Mouse (Mus musculus) myocyte (in vitro differentiated cells): ENCODE measurements around the gene Denr. TPM values are rescaled to one million over a fixed set of nuclear protein-coding genes. Genes with fewer than 3 reads are reported as not detected.
A peak's percentile ranks its signal among the peaks of the same experiment; 100 is the strongest.

Experiments
- H3K27me3 ChIP-seq: one replicate; pipeline ENCODE4 v1.6.1; 2011; ENCODE audit not compliant: control insufficient read depth, insufficient read depth, insufficient read length
- H3K36me3 ChIP-seq: one replicate; pipeline ENCODE4 v1.6.1; 2011; ENCODE audit not compliant: control insufficient read depth, insufficient read depth
- H3K4me2 ChIP-seq: one replicate; pipeline ENCODE4 v1.6.1; 2011; ENCODE audit warnings: low read depth, control low read depth
- H3K4me3 ChIP-seq: one replicate; pipeline ENCODE4 v1.5.1; 2011; ENCODE audit warnings: mild to moderate bottlenecking, control low read depth, moderate library complexity
- H3K79me2 ChIP-seq: one replicate; pipeline ENCODE4 v1.6.1; 2011; ENCODE audit not compliant: control insufficient read depth, insufficient read depth
- H3ac ChIP-seq: one replicate; pipeline ENCODE4 v1.6.1; 2011; ENCODE audit not compliant: control insufficient read depth, insufficient read length
- CEBPB ChIP-seq: IDR thresholded peaks from 2 replicates; pipeline ENCODE4 v1.6.1; 2011; ENCODE audit warnings: mild to moderate bottlenecking, moderate library complexity; ENCODE audit not compliant: poor library complexity, insufficient read depth, severe bottlenecking
- E2F4 ChIP-seq: IDR thresholded peaks from one replicate; pipeline ENCODE4 v1.6.1; 2011; ENCODE audit warnings: mild to moderate bottlenecking, control low read depth, moderate library complexity; ENCODE audit not compliant: insufficient read depth
- MAX ChIP-seq: IDR thresholded peaks from one replicate; pipeline ENCODE4 v1.6.1; 2011; ENCODE audit warnings: low read depth, mild to moderate bottlenecking, control low read depth
- MYOD1 ChIP-seq, 3 experiments: IDR thresholded peaks; one replicate each; pipeline ENCODE4 v1.6.1; 2011; ENCODE audit warnings: control low read depth in 2 of 3, low read depth in 2 of 3, mild to moderate bottlenecking in 2 of 3, moderate library complexity in 1 of 3; ENCODE audit not compliant: insufficient read length in 2 of 3, control insufficient read depth in 1 of 3
- MYOG ChIP-seq, 3 experiments: IDR thresholded peaks; one replicate each; pipeline ENCODE4 v1.6.1; 2011; ENCODE audit warnings: control low read depth in 2 of 3, low read depth in 2 of 3, mild to moderate bottlenecking in 2 of 3; ENCODE audit not compliant: insufficient read length in 2 of 3, control insufficient read depth in 1 of 3, insufficient read depth in 1 of 3
- POLR2A ChIP-seq: IDR thresholded peaks from one replicate; pipeline ENCODE4 v1.6.1; 2011; ENCODE audit warnings: low read depth, mild to moderate bottlenecking, control low read depth, moderate library complexity; ENCODE audit not compliant: insufficient read length
- POLR2AphosphoS2 ChIP-seq: IDR thresholded peaks from one replicate; pipeline ENCODE4 v1.6.1; 2011; ENCODE audit warnings: low read depth, control low read depth; ENCODE audit not compliant: insufficient read length
- REST ChIP-seq: IDR thresholded peaks from one replicate; pipeline ENCODE4 v1.6.1; 2011; ENCODE audit warnings: mild to moderate bottlenecking, control low read depth, moderate library complexity; ENCODE audit not compliant: insufficient read depth, insufficient read length
- SRF ChIP-seq: IDR thresholded peaks from one replicate; pipeline ENCODE4 v1.6.1; 2011; ENCODE audit warnings: low read depth; ENCODE audit not compliant: control insufficient read depth, insufficient read length
- TCF12 ChIP-seq: IDR thresholded peaks from one replicate; pipeline ENCODE4 v1.6.1; 2011; ENCODE audit warnings: mild to moderate bottlenecking, control low read depth; ENCODE audit not compliant: poor library complexity, insufficient read depth, severe bottlenecking
- TCF3 ChIP-seq: IDR thresholded peaks from one replicate; pipeline ENCODE4 v1.6.1; 2011; ENCODE audit warnings: low read depth, control low read depth; ENCODE audit not compliant: insufficient read length
- USF1 ChIP-seq: IDR thresholded peaks from one replicate; pipeline ENCODE4 v1.6.1; 2011; ENCODE audit warnings: low read depth, mild to moderate bottlenecking, control low read depth, moderate library complexity
- polyA plus RNA-seq: library from polyadenylated mRNA; unstranded; fragments of >200 nt; fragmentation: generic; extraction: Trizol; gene quantifications from one replicate; pipeline ENCODE4 v1.2.1, GENCODE M21; 2012; ENCODE audit warnings: missing spikeins

Denr gene
- polyA plus RNA-seq, 1 experiment: 38.0 TPM

DNA sequence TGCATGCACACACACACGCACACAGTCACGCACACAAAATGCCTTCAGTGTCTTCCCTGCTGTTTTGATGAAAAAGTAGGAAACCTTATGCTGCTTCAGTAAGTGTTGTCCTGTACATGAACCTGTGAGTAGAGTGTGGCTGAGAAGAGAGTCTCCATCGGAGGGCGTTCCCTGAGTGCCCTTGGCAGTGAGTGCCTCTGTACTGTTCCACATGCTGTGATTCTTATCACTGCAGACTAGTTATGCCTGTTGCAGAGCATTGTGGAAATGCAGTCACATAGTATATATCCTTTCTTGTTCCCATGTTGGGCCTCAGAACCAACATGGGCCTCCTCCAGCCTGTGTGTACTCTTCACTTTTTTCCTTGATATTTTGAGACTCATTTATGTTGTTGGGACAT, 57.2 kb downstream of the Denr start:
- TF ChIP-seq SRF: no peak
- TF ChIP-seq MAX: no peak
- no peak for TF ChIP-seq MYOG (IDR thresholded peaks at IDR 0.05; ENCODE audit: control insufficient read depth in 1 of 3, insufficient read depth in 1 of 3, insufficient read length in 2 of 3, low read depth in 2 of 3)
- TF ChIP-seq MYOD1 (IDR thresholded peaks at IDR 0.05; ENCODE audit: control insufficient read depth in 1 of 3, insufficient read length in 2 of 3, low read depth in 2 of 3): no peak
- no peak overlapping the region for H3K4me2 ChIP-seq
- H3ac ChIP-seq: no peak overlapping the region
- no peaks in the 10 kb centered on the region for H3K79me2 ChIP-seq
- no peak overlapping the region for H3K4me3 ChIP-seq
- no peaks in the 10 kb centered on the region for H3K27me3 ChIP-seq
- H3K36me3 ChIP-seq: no peaks in the 10 kb centered on the region

DNA sequence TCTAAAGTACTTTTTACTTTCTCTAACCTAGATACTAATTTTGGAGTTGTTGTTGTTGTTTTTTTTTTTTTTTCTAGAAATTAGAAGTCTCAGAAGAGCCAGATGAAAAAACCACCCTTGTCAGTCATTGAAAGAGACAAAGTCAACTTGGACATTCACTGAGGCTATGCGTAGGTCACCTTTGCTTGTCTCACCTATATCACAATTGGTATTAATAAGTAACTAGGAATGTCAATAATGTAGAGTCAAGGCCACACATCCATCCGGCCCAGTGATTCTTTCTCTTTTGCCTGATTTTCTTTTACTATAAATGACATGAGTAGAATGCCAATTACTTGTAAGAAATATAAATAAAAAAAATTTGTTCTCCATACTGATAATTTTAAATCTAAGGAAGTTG, 59.8 kb downstream of the Denr start:
- Histone ChIP-seq H3K4me3 (no peak overlapping the region), H3K4me2 (no peak overlapping the region), H3K27me3 (no peaks in the 10 kb centered on the region), H3K36me3 (no peaks in the 10 kb centered on the region), H3K79me2 (no peaks in the 10 kb centered on the region), H3ac (no peak overlapping the region)
- no peak for TF ChIP-seq MAX
- no peak for TF ChIP-seq SRF
- no peak for TF ChIP-seq TCF12
- TF ChIP-seq MYOD1 (IDR thresholded peaks at IDR 0.05; ENCODE audit: control insufficient read depth in 1 of 3, insufficient read length in 2 of 3, low read depth in 2 of 3): no peak
- TF ChIP-seq POLR2AphosphoS2: no peak
- TF ChIP-seq MYOG (IDR thresholded peaks at IDR 0.05; ENCODE audit: control insufficient read depth in 1 of 3, insufficient read depth in 1 of 3, insufficient read length in 2 of 3, low read depth in 2 of 3): no peak
- TF ChIP-seq TCF3: no peak
- TF ChIP-seq REST: no peak
- no peak for TF ChIP-seq CEBPB
- TF ChIP-seq E2F4: no peak

DNA sequence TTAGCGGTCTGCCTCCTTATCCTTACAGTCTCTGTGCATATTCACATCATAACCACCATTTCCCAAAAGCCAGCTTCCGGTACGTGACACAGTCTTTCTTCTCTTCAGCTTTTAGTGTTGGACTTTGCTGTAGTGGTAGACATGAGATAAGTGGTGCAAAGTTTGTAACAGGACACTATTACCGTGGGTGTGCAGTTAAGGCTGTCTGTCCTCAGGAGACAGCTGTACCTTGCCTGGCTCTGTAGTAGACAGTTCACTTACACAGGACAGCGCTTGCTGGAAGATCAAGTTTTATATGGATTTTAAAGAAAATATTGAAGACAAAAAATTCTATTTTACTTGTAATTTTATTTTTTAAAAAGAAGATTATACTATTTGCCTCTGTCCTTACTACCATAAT, 61.5 kb downstream of the Denr start:
- Histone ChIP-seq H3K4me3 (no peak overlapping the region), H3K4me2 (no peak overlapping the region), H3K36me3 (no peaks in the 10 kb centered on the region), H3ac (no peak overlapping the region), H3K79me2 (no peaks in the 10 kb centered on the region), H3K27me3 (no peaks in the 10 kb centered on the region)
- TF ChIP-seq E2F4 (no peak), REST (no peak), SRF (no peak), MYOD1 (IDR thresholded peaks at IDR 0.05; ENCODE audit: control insufficient read depth in 1 of 3, insufficient read length in 2 of 3, low read depth in 2 of 3) (peak in 2 of 3 experiments; percentile 70 to 89), MAX (no peak)

DNA sequence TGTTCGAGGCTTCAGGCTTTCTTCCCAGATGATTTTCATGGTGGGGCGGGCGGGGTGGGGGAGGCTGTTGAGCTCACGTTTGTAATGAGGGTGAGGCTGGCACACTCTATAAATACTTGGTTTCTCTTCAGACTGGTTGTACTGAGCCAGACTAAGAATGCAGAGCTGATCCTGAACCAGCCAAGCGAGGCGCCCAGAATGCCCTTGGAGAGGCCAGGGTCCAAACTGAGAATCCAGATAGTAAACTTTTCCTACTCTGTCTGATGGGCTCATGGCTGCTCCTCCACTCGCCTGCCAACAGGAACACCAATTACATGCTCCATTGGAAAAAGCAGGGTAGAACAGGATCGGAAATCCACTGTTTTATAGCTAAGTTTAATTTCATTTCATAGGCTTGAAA, 62.2 kb downstream of the Denr start:
- TF ChIP-seq REST (no peak), TCF3 (no peak), E2F4 (no peak), SRF (no peak), MAX (no peak), POLR2A (no peak), MYOD1 (IDR thresholded peaks at IDR 0.05; ENCODE audit: control insufficient read depth in 1 of 3, insufficient read length in 2 of 3, low read depth in 2 of 3) (no peak), TCF12 (no peak), CEBPB (no peak)

DNA sequence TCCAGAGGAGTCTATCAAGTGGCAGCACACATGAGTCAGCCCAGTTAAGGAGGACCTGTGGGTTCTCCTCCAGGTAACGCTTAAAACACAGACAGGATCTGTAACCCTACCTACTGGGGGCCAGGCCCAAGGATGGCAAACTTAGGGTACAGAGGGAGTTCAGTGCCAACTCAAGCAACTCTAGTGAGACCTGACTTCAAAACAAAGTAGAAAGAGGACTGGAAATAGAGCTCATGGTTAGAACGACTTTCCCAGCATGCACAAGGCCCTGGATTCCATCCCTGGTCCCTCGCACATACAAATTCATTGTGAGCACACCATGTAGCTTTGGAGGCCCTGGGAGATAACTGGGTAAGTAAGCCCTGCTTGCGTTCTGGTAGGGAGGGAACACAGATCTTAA, 63.6 kb downstream of the Denr start:
- Histone ChIP-seq H3K4me3 (no peak overlapping the region), H3K36me3 (no peaks in the 10 kb centered on the region), H3K27me3 (no peaks in the 10 kb centered on the region), H3K79me2 (no peaks in the 10 kb centered on the region), H3ac (no peak overlapping the region), H3K4me2 (no peak overlapping the region)
- TF ChIP-seq SRF (no peak), CEBPB (no peak), TCF3 (no peak), MAX (no peak), REST (no peak), POLR2AphosphoS2 (no peak), MYOG (IDR thresholded peaks at IDR 0.05; ENCODE audit: control insufficient read depth in 1 of 3, insufficient read depth in 1 of 3, insufficient read length in 2 of 3, low read depth in 2 of 3) (no peak), POLR2A (no peak), E2F4 (no peak), TCF12 (no peak), MYOD1 (IDR thresholded peaks at IDR 0.05; ENCODE audit: control insufficient read depth in 1 of 3, insufficient read length in 2 of 3, low read depth in 2 of 3) (no peak), USF1 (no peak)

More for the DNA sequence above, 62.2 kb downstream of the Denr start:
- no peaks in the 10 kb centered on the region for H3K36me3 ChIP-seq
- no peak overlapping the region for H3K4me3 ChIP-seq
- H3K4me2 ChIP-seq: no peak overlapping the region
- H3K79me2 ChIP-seq: no peaks in the 10 kb centered on the region
- H3K27me3 ChIP-seq: no peaks in the 10 kb centered on the region
- H3ac ChIP-seq: no peak overlapping the region

DNA sequence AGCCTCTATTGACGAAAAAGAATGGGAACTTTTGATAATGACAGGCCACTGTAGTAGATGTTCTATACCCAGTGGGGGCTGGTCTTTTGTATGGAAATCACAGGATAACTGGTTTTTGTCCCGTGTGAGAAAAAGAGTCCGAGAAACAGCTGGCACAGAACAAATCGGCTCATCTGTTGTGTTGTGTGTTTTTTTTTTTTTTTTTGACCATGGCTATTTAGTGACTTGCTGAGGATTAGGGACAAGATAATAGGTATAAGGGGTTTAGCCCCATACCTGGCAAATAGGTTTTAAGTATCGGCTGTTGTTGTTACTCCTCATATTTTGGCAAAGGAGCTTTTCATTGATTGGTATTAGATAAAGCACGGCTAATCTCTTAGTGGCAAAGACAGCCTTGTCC, 65.5 kb downstream of the Denr start:
- H3K4me2 ChIP-seq: no peak overlapping the region
- no peak overlapping the region for H3ac ChIP-seq
- no peaks in the 10 kb centered on the region for H3K36me3 ChIP-seq
- H3K27me3 ChIP-seq: no peaks in the 10 kb centered on the region
- no peak overlapping the region for H3K4me3 ChIP-seq
- peaks cover 6% of the 10 kb centered on the region for H3K79me2 ChIP-seq
- TF ChIP-seq POLR2A: no peak
- TF ChIP-seq SRF: no peak
- TF ChIP-seq MAX: no peak
- TF ChIP-seq REST: no peak
- no peak for TF ChIP-seq CEBPB
- no peak for TF ChIP-seq USF1
- TF ChIP-seq MYOD1 (IDR thresholded peaks at IDR 0.05; ENCODE audit: control insufficient read depth in 1 of 3, insufficient read length in 2 of 3, low read depth in 2 of 3): no peak
- TF ChIP-seq E2F4: no peak
- TF ChIP-seq MYOG (IDR thresholded peaks at IDR 0.05; ENCODE audit: control insufficient read depth in 1 of 3, insufficient read depth in 1 of 3, insufficient read length in 2 of 3, low read depth in 2 of 3): no peak
- TF ChIP-seq POLR2AphosphoS2: no peak
- TF ChIP-seq TCF12: no peak
- no peak for TF ChIP-seq TCF3
